Mouse (Mus musculus) duodenum, adult 2 months (tissue): ENCODE measurements around the gene Ppp3cb. TPM values are rescaled to one million over a fixed set of nuclear protein-coding genes. Genes with fewer than 3 reads are reported as not detected.

ENCODE experiments used
- polyA plus RNA-seq: library from polyadenylated mRNA; depleted of rRNA; stranded (reverse); fragments of >200 nt; gene quantifications from 2 replicates; pipeline ENCODE4 v1.2.3, GENCODE M21; 2012; ENCODE audit warnings: low replicate concordance; rRNA removed

Gene Ppp3cb
- 1.1 and 1.2 TPM in 2 replicates for polyA plus RNA-seq

GRCm38 (mm10) chr14:20546415-20546814, at the start of gene Ppp3cb:
TSS of gene Ppp3cb (minus strand) at chr14:20546573.

DNA sequence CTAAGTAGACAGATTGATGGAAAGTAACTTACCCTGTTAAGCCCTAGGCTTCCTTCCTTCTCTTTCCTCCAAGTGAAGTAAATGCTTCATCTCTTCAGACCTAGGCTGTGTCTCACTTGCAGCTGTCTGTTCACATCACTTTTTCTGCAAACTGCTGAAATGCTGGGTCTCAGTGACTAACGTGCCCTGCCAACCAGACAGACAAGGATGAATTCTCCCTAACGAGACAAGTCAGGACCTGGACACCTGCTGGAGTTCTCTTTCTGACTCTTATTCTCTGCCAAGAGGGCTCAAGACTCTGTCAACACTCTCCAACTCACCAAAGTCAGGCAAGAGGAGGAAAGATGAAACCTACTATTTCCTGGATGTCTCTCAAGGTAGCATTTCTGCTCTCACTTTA, 49.8 kb downstream of the Ppp3cb start, which contains the start of gene Mss51:
Gene Mss51, minus strand, starts transcription at position 299 of the 400 bp plus-strand sequence.

DNA sequence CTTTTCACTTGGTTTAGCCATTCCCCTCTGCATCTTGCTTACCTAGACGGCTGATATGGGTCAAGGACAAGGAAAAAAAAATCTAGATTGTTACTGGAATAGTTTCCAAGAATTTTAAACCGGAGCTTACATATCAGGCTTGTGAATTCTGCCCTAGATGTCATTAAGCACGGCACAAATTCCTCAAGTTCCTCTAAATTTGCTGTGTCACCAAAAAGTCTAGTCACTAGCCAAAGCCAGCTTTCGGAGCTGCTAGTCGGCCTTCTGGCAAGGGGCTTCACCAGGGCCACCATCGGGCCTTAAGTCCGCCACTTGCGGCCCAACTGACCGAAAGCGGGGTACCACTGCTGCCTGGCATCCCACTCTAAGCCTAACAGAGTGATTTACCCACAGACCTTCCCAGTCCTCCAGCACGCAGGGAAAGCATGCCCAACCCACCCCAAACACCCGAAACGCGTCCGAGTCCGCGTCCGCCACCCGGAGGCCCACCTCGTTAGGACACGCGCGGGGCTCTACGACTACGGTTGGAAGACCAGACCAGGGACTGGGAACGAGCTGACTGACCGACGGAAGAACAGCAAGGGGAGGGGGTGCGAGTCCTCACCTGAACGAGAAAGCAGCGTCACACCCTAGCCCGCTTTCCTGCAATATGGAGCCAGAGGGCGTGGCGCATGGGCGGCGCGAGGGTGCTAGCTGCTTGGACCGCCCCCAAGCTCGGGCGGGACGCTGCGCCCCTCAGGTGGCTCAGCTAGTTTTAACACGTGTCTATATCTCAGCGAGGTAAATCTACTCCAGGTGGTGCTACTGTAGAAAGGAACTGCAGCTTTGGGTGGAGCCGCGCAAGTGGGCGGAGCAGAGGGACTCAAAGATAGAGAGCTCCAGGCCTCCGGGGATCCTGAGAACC, 66.8 kb downstream of the Ppp3cb start, which contains the start of gene Anxa7:
Gene Anxa7, minus strand, starts transcription at position 843 of the 904 bp plus-strand sequence.

GRCm38 (mm10) chr14:20451765-20452331, 94.5 kb downstream of the Ppp3cb start, which contains the start of gene Cfap70:
TSS of gene Cfap70 (minus strand) at chr14:20452226.

Other genes with a start within 250 kb of the Ppp3cb start
- gene Ecd, start 198.5 kb downstream of the Ppp3cb start, polyA plus RNA-seq: 5.2 and 6.9 TPM in 2 replicates
- gene Fam149b, start 198.4 kb downstream of the Ppp3cb start, polyA plus RNA-seq: 12.0 and 12.5 TPM in 2 replicates
- gene Dnajc9, start 157.7 kb downstream of the Ppp3cb start, polyA plus RNA-seq: 14.4 and 16.6 TPM in 2 replicates
- 35.7 and 40.1 TPM in 2 replicates for gene Mrps16, start 152.9 kb downstream of the Ppp3cb start, polyA plus RNA-seq
- gene Cfap70, start 94.3 kb downstream of the Ppp3cb start, polyA plus RNA-seq: not detected in 2 replicates
- 39.4 and 48.4 TPM in 2 replicates for gene Anxa7, start 66.4 kb downstream of the Ppp3cb start, polyA plus RNA-seq
- 0.06 and 0.23 TPM in 2 replicates for gene Mss51, start 49.7 kb downstream of the Ppp3cb start, polyA plus RNA-seq
- 0.79 and 2.2 TPM in 2 replicates for gene Usp54, start 94.5 kb upstream of the Ppp3cb start, polyA plus RNA-seq
- not detected in 2 replicates for gene Myoz1, start 110.0 kb upstream of the Ppp3cb start, polyA plus RNA-seq
- 0.07 TPM in 2 replicates for gene Synpo2l, start 121.8 kb upstream of the Ppp3cb start, polyA plus RNA-seq
- gene Sec24c, start 127.7 kb upstream of the Ppp3cb start, polyA plus RNA-seq: 197 and 317 TPM in 2 replicates
- 8.1 and 12.3 TPM in 2 replicates for gene Fut11, start 148.4 kb upstream of the Ppp3cb start, polyA plus RNA-seq
- 7.5 and 9.7 TPM in 2 replicates for gene Chchd1, start 156.4 kb upstream of the Ppp3cb start, polyA plus RNA-seq
- 125 and 136 TPM in 2 replicates for gene Zswim8, start 161.0 kb upstream of the Ppp3cb start, polyA plus RNA-seq
- 15.7 and 28.6 TPM in 2 replicates for gene Ndst2, start 188.0 kb upstream of the Ppp3cb start, polyA plus RNA-seq
- 9.1 and 10.5 TPM in 2 replicates for gene Camk2g, start 247.5 kb upstream of the Ppp3cb start, polyA plus RNA-seq